Mouse (Mus musculus): ENCODE results near the gene Sycp3.

DNA sequence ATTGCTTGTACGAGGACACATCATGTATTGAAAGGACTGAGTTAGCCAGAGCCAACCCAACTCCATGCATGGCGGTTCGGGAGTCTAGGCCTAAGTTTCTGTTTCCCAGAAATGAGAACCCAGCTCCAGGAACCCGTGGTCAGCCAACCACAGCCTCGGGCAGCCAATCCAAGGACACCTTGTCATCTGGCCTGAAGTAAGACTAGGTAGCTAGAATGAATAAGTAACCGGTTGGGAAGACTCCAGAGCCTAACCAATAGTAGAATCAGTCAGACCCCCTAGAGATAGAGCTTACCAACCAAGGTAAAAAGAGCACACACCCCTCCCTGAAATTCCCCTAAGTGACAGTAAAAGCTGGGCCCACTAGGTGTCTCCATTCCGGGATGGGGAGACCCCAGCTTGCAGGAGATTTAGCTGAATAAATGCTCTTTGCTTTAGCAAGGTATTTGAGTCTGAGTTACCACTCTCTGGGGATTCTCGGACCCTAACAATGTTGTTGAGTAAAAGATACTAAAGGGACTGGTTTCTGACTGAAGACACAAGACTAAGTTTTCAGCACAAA, 54.3 kb downstream of the Sycp3 start:
- TF ChIP-seq GATA1 (IDR thresholded peaks at IDR 0.05; ENCODE audit: borderline replicate concordance, low read length) (no peak), FLI1 (IDR thresholded peaks at IDR 0.05; ENCODE audit: low read length) (no peak)

Data from megakaryocyte, embryonic 14.5 days (primary cell).